ENCODE assay signal across 8 mouse cellular contexts in genomic region chr13:75709026-75709778, GRCm38 (mm10). TPM values are rescaled to one million over a fixed set of nuclear protein-coding genes. Genes with fewer than 3 reads are reported as not detected.
DNase-seq lines count a peak whose midpoint lies in the region; ATAC-seq and TF ChIP-seq lines count a peak whose summit lies in the region.

No protein-coding gene starts in this region.

- no peak for DNase-seq in heart, postnatal 4 days
- DNase-seq in CH12.LX (ENCODE audit: extremely low read depth) = no peak
- DNase-seq in embryonic facial prominence, embryonic 14.5 days (ENCODE audit: low spot score) = no peak
- no peak for DNase-seq in midbrain, postnatal 0 days (ENCODE audit: low spot score)
- DNase-seq in adrenal gland, postnatal 10 days = no peak
- DNase-seq in cerebellum, adult 9-10 months = no peak

- dilution Hi-C loops in CH12.LX (cut with MboI; ENCODE audit: extremely low pct_ligation_motif_present, extremely low pct_unique_long_range_greater_than_20kb, low sequenced_read_pairs) = no loop called here

- TF ChIP-seq EP300 in CH12.LX (IDR thresholded peaks at IDR 0.05; ENCODE audit: low read length) = no peak

- peaks cover 0 to 9% of the 10 kb centered on the region in 2 experiments; a peak in 3 of 4 replicates for H3K4me1 ChIP-seq in heart, embryonic 14.5 days (ENCODE audit: control insufficient read depth in 2 of 2, insufficient read depth in 2 of 2, low read length in 2 of 2)
- H3K4me1 ChIP-seq in CH12.LX (ENCODE audit: control insufficient read depth in 1 of 2, insufficient read depth in 2 of 2) = peaks cover 2 to 22% of the 10 kb centered on the region in 2 experiments
- H3K4me1 ChIP-seq in embryonic facial prominence, embryonic 14.5 days (ENCODE audit: control insufficient read depth, insufficient read depth, low read length) = peaks cover 8% of the 10 kb centered on the region; the same call in 1 of the 2 replicates
- peaks cover 12% of the 10 kb centered on the region; the same call in 1 of the 2 replicates for H3K4me1 ChIP-seq in intestine, embryonic 15.5 days (replicated peaks)
- no peaks in the 10 kb centered on the region; the same call in 1 of the 2 replicates for H3K4me1 ChIP-seq in midbrain, postnatal 0 days (ENCODE audit: insufficient read depth, low read length)

- no peak; the same call in 1 of the 2 replicates for TF ChIP-seq RAD21 in CH12.LX (IDR thresholded peaks at IDR 0.05; ENCODE audit: low read depth, low read length)

- peak in 1 of 2 experiments; percentile 11; a peak in 2 of 4 replicates for TF ChIP-seq CTCF in CH12.LX (conservative IDR thresholded peaks at IDR 0.05 in 1 of 2, IDR thresholded peaks at IDR 0.05 in 1 of 2; ENCODE audit: low read depth in 2 of 2, low read length in 2 of 2)
- no peak for TF ChIP-seq CTCF in midbrain, postnatal 0 days (IDR thresholded peaks at IDR 0.05)

- peaks cover 58% of the 10 kb centered on the region for H3K79me2 ChIP-seq in CH12.LX (replicated peaks; ENCODE audit: control insufficient read depth, extremely low read depth, insufficient read depth, poor library complexity, severe bottlenecking)

- H3K9ac ChIP-seq in heart, embryonic 14.5 days (ENCODE audit: low read length) = peak overlapping the region; percentile 80
- peak overlapping the region; percentile 71 for H3K9ac ChIP-seq in CH12.LX (ENCODE audit: insufficient read depth, low read depth)
- peak overlapping the region; percentile 85 for H3K9ac ChIP-seq in embryonic facial prominence, embryonic 14.5 days (ENCODE audit: low read depth, low read length)
- H3K9ac ChIP-seq in intestine, embryonic 15.5 days = peak overlapping the region; percentile 74; the same call in 1 of the 2 replicates
- H3K9ac ChIP-seq in midbrain, postnatal 0 days (replicated peaks; ENCODE audit: low read length, poor library complexity, severe bottlenecking) = no peak overlapping the region

- H3K27ac ChIP-seq in heart, embryonic 14.5 days (replicated peaks in 1 of 2; ENCODE audit: control insufficient read depth in 1 of 2, insufficient read depth in 1 of 2, low read depth in 2 of 2, low read length in 2 of 2) = no peak overlapping the region
- H3K27ac ChIP-seq in CH12.LX (ENCODE audit: insufficient read depth, low read depth) = peak overlapping the region; percentile 78
- H3K27ac ChIP-seq in embryonic facial prominence, embryonic 14.5 days (replicated peaks; ENCODE audit: low read depth, low read length) = no peak overlapping the region; the same call in 1 of the 2 replicates
- no peak overlapping the region for H3K27ac ChIP-seq in intestine, embryonic 15.5 days
- no peak overlapping the region for H3K27ac ChIP-seq in midbrain, postnatal 0 days (ENCODE audit: low read depth, low read length)

- H3K36me3 ChIP-seq in heart, embryonic 14.5 days (ENCODE audit: control insufficient read depth, insufficient read depth, low read length) = no peaks in the 10 kb centered on the region
- H3K36me3 ChIP-seq in CH12.LX (replicated peaks in 1 of 2; ENCODE audit: control insufficient read depth in 1 of 2, insufficient read depth in 1 of 2, low read length in 1 of 2) = no peaks in the 10 kb centered on the region
- no peaks in the 10 kb centered on the region for H3K36me3 ChIP-seq in embryonic facial prominence, embryonic 14.5 days (ENCODE audit: control insufficient read depth, insufficient read depth, low read length)
- no peaks in the 10 kb centered on the region for H3K36me3 ChIP-seq in intestine, embryonic 15.5 days
- no peaks in the 10 kb centered on the region for H3K36me3 ChIP-seq in midbrain, postnatal 0 days (ENCODE audit: insufficient read depth, low read length)

- peak; percentile 53 for TF ChIP-seq POLR2A in CH12.LX (IDR thresholded peaks at IDR 0.05; ENCODE audit: low read depth, low read length)

- no peaks in the 10 kb centered on the region for H3K9me3 ChIP-seq in heart, embryonic 14.5 days (ENCODE audit: control insufficient read depth, low read length)
- no peaks in the 10 kb centered on the region for H3K9me3 ChIP-seq in CH12.LX (replicated peaks; ENCODE audit: low read length)
- H3K9me3 ChIP-seq in embryonic facial prominence, embryonic 14.5 days (ENCODE audit: control insufficient read depth, low read length) = no peaks in the 10 kb centered on the region
- H3K9me3 ChIP-seq in intestine, embryonic 15.5 days = no peaks in the 10 kb centered on the region
- H3K9me3 ChIP-seq in midbrain, postnatal 0 days (ENCODE audit: low read length) = no peaks in the 10 kb centered on the region

- 40% methylated on average over 4 of the region's 4 CpGs for WGBS in heart, embryonic 14.5 days
- 31% methylated on average over 4 of the region's 4 CpGs for WGBS in embryonic facial prominence, embryonic 14.5 days
- WGBS in intestine, embryonic 15.5 days = 44% methylated on average over 4 of the region's 4 CpGs
- WGBS in midbrain, postnatal 0 days = 38% methylated on average over 4 of the region's 4 CpGs

- no peaks in the 10 kb centered on the region for H3K27me3 ChIP-seq in heart, embryonic 14.5 days (ENCODE audit: control insufficient read depth, insufficient read depth, low read length)
- H3K27me3 ChIP-seq in CH12.LX (replicated peaks) = no peaks in the 10 kb centered on the region
- H3K27me3 ChIP-seq in embryonic facial prominence, embryonic 14.5 days (replicated peaks; ENCODE audit: control insufficient read depth, insufficient read depth, low read length) = no peaks in the 10 kb centered on the region
- H3K27me3 ChIP-seq in intestine, embryonic 15.5 days (replicated peaks) = no peaks in the 10 kb centered on the region
- H3K27me3 ChIP-seq in midbrain, postnatal 0 days (ENCODE audit: insufficient read depth, low read length) = peaks cover 5% of the 10 kb centered on the region

- ATAC-seq in heart, embryonic 14.5 days (ENCODE audit: insufficient number of reproducible peaks, insufficient read depth, low FRiP score, low read depth) = no peak
- no peak for ATAC-seq in embryonic facial prominence, embryonic 14.5 days (ENCODE audit: low read depth)
- ATAC-seq in intestine, embryonic 15.5 days = no peak
- no peak for ATAC-seq in midbrain, postnatal 0 days (ENCODE audit: low FRiP score)

- peak overlapping the region in 1 of 2 experiments; percentile 72; a peak in 2 of 4 replicates for H3K4me3 ChIP-seq in heart, embryonic 14.5 days (ENCODE audit: control insufficient read depth in 1 of 2, insufficient read depth in 1 of 2, low read depth in 1 of 2, low read length in 2 of 2)
- H3K4me3 ChIP-seq in CH12.LX (replicated peaks in 1 of 3; ENCODE audit: low read depth in 2 of 3, low read length in 2 of 3, poor library complexity in 1 of 3) = peak overlapping the region; percentile 83 to 91 (median 89)
- peak overlapping the region; percentile 73 for H3K4me3 ChIP-seq in embryonic facial prominence, embryonic 14.5 days (ENCODE audit: low read depth, low read length)
- H3K4me3 ChIP-seq in intestine, embryonic 15.5 days (replicated peaks) = peak overlapping the region; percentile 83; the same call in 1 of the 2 replicates
- H3K4me3 ChIP-seq in midbrain, postnatal 0 days (ENCODE audit: low read depth, low read length) = peak overlapping the region; percentile 75

- in situ Hi-C loops in CH12.LX (cut with MboI; ENCODE audit: low pct_ligation_motif_present, low pct_unique_long_range_greater_than_20kb, low sequenced_read_pairs) = loop anchor here (5.0 to 25.0 kb wide), 2 partner anchors 83 to 472 kb away; no protein-coding TSS in a partner anchor

- peak overlapping the region; percentile 78 for H3K4me2 ChIP-seq in heart, embryonic 14.5 days (ENCODE audit: low read length)
- H3K4me2 ChIP-seq in CH12.LX (ENCODE audit: insufficient read depth, low read depth, poor library complexity, severe bottlenecking) = peak overlapping the region; percentile 95
- peak overlapping the region; percentile 74 for H3K4me2 ChIP-seq in embryonic facial prominence, embryonic 14.5 days (ENCODE audit: low read depth, low read length)
- H3K4me2 ChIP-seq in intestine, embryonic 15.5 days (replicated peaks) = peak overlapping the region; percentile 85
- peak overlapping the region; percentile 73 for H3K4me2 ChIP-seq in midbrain, postnatal 0 days (ENCODE audit: low read depth, low read length, poor library complexity, severe bottlenecking)

TF ChIP-seq in CH12.LX, 34 proteins besides CTCF, POLR2A, EP300 and RAD21 (continues in another document):
- TF ChIP-seq MEF2A (IDR thresholded peaks at IDR 0.05; ENCODE audit: borderline replicate concordance, low read depth, low read length) (no peak), POLR2AphosphoS2 (IDR thresholded peaks at IDR 0.05; ENCODE audit: low read depth, low read length) (no peak; the same call in 1 of the 2 replicates), TBP (conservative IDR thresholded peaks at IDR 0.05; ENCODE audit: low read depth, low read length) (no peak), HCFC1 (IDR thresholded peaks at IDR 0.05; ENCODE audit: low read depth, low read length) (no peak), PAX5 (IDR thresholded peaks at IDR 0.05; ENCODE audit: low read length) (no peak), ZMIZ1 (IDR thresholded peaks at IDR 0.05; ENCODE audit: low read depth, low read length) (0 out of 2 replicates have a peak, but pooled peaks have one; percentile 3), NELFE (IDR thresholded peaks at IDR 0.05; ENCODE audit: low read depth, low read length) (no peak), SIN3A (IDR thresholded peaks at IDR 0.05; ENCODE audit: low read length) (0 out of 2 replicates have a peak, but pooled peaks have one; percentile 17), JUND (conservative IDR thresholded peaks at IDR 0.05; ENCODE audit: low read depth, low read length) (no peak), UBTF (IDR thresholded peaks at IDR 0.05; ENCODE audit: low read depth, low read length) (no peak), ZNF384 (IDR thresholded peaks at IDR 0.05; ENCODE audit: low read depth, low read length) (no peak), KAT2A (IDR thresholded peaks at IDR 0.05; ENCODE audit: insufficient replicate concordance, low read length) (no peak), IRF4 (IDR thresholded peaks at IDR 0.05; ENCODE audit: low read depth, low read length) (no peak), CHD2 (IDR thresholded peaks at IDR 0.05; ENCODE audit: low read length) (0 out of 2 replicates have a peak, but pooled peaks have one; percentile 19), MAZ (IDR thresholded peaks at IDR 0.05; ENCODE audit: low read depth, low read length) (peak; percentile 27; the same call in 1 of the 2 replicates)

RNA-seq across cellular contexts. Expression of gene Ell2, which starts 2.6 kb away (rescaled TPM):
- 3.6 and 3.8 TPM in 2 replicates for polyA plus RNA-seq in heart, embryonic 14.5 days (2014; fragmentation: Nextera tagmentation; extraction: Ambion mirVana)
- 10 to 100 TPM in 1 of 2 experiments, 1 to 10 TPM in 1; 8.9 to 11.6 TPM for total RNA-seq in heart, postnatal 4 days (2021)
- total RNA-seq in CH12.LX (2012; rRNA removed) = 44.4 and 63.4 TPM in 2 replicates
- 50.9 and 51.3 TPM in 2 replicates for total RNA-seq in CH12.LX (2014; rRNA removed)
- polyA plus RNA-seq in CH12.LX (2012; ENCODE audit: insufficient read length, low read depth) = 114 and 123 TPM in 2 replicates
- polyA plus RNA-seq in embryonic facial prominence, embryonic 14.5 days (2014; fragmentation: Nextera tagmentation; extraction: Ambion mirVana) = 11.5 and 13.6 TPM in 2 replicates
- polyA plus RNA-seq in intestine, embryonic 15.5 days (2015; fragmentation: Nextera tagmentation; extraction: Ambion mirVana) = 5.7 and 6.3 TPM in 2 replicates
- 3.5 and 6.3 TPM in 2 replicates for total RNA-seq in midbrain, postnatal 0 days (2014; rRNA removed)
- polyA plus RNA-seq in midbrain, postnatal 0 days (2015; fragmentation: Nextera tagmentation; extraction: Ambion mirVana) = 1.1 and 2.2 TPM in 2 replicates
- 10 to 100 TPM; 26.6 to 59.7 TPM for total RNA-seq in adrenal gland, postnatal 10 days (2021)
